Mouse (Mus musculus) embryo, embryonic 9.5 days (tissue): ENCODE data around the gene 1810010D01Rik.

Source experiments
- DNase-seq: peaks from one replicate; pipeline ENCODE4 v3.0.0-alpha.2; 2017; ENCODE audit errors: extremely low spot score

1810010D01Rik gene

GRCm38 (mm10) chr7:145176750-145177589 is 30.9 kb downstream of the 1810010D01Rik start:
- DNase-seq: peak; percentile 21

- DNase-seq: no peak
Observed at GRCm38 (mm10) chr7:145173563-145173962, 34.4 kb downstream of the 1810010D01Rik start.

GRCm38 (mm10) chr7:145173116-145173515 is 34.8 kb downstream of the 1810010D01Rik start:
- DNase-seq: peak; percentile 26

- no peak for DNase-seq
Observed at GRCm38 (mm10) chr7:145169703-145170102, 38.2 kb downstream of the 1810010D01Rik start.

- peak; percentile 65 for DNase-seq
Observed at GRCm38 (mm10) chr7:145159283-145160240, 48.4 kb downstream of the 1810010D01Rik start.
